Mouse (Mus musculus) lung, postnatal 4 days (tissue): Measurements from ENCODE around the gene Gipc3.

Experiments used
- DNase-seq, 2 experiments: peaks; one replicate each; pipeline ENCODE4 v3.0.0; 2021

The Gipc3 gene

GRCm38 (mm10) chr10:81366477-81367206 is 23.6 kb upstream of the Gipc3 start:
- no peak for DNase-seq

GRCm38 (mm10) chr10:81365672-81366476 is 22.8 kb upstream of the Gipc3 start, which contains the start of gene 4930404N11Rik:
Gene 4930404N11Rik (minus strand): TSS chr10:81365816.
- DNase-seq: peak in 1 of 2 experiments; percentile 48

- no peak for DNase-seq
Measured at GRCm38 (mm10) chr10:81365073-81365472, 22.0 kb upstream of the Gipc3 start.

- DNase-seq: peak in 1 of 2 experiments; percentile 60
Measured at GRCm38 (mm10) chr10:81364666-81365065, 21.6 kb upstream of the Gipc3 start.

GRCm38 (mm10) chr10:81363436-81364346 is 20.6 kb upstream of the Gipc3 start:
- no peak for DNase-seq

GRCm38 (mm10) chr10:81362336-81362949 is 19.4 kb upstream of the Gipc3 start:
- DNase-seq: no peak

- no peak for DNase-seq
Measured at GRCm38 (mm10) chr10:81360721-81361120, 17.7 kb upstream of the Gipc3 start.

- peak in 1 of 2 experiments; percentile 46 for DNase-seq
Measured at GRCm38 (mm10) chr10:81358841-81359240, 15.8 kb upstream of the Gipc3 start.

GRCm38 (mm10) chr10:81358209-81358608 is 15.1 kb upstream of the Gipc3 start:
- no peak for DNase-seq

- DNase-seq: peak; percentile 94 to 95
Measured at GRCm38 (mm10) chr10:81356991-81357844, 14.2 kb upstream of the Gipc3 start, which contains the start of gene Mfsd12. Gene Mfsd12 (plus strand): TSS chr10:81357491.

GRCm38 (mm10) chr10:81356352-81356990 is 13.4 kb upstream of the Gipc3 start:
- peak in 1 of 2 experiments; percentile 42 for DNase-seq

- no peak for DNase-seq
Measured at GRCm38 (mm10) chr10:81355533-81355932, 12.5 kb upstream of the Gipc3 start.

GRCm38 (mm10) chr10:81354738-81355477 is 11.8 kb upstream of the Gipc3 start:
- DNase-seq: no peak

GRCm38 (mm10) chr10:81351678-81352291 is 8.7 kb upstream of the Gipc3 start:
- DNase-seq: no peak

GRCm38 (mm10) chr10:81350351-81351063 is 7.4 kb upstream of the Gipc3 start, which contains the start of gene Hmg20b:
Gene Hmg20b (minus strand): TSS chr10:81350480.
- DNase-seq: peak; percentile 99 to 100

GRCm38 (mm10) chr10:81349961-81350350 is 6.9 kb upstream of the Gipc3 start:
- no peak for DNase-seq

GRCm38 (mm10) chr10:81349146-81349545 is 6.1 kb upstream of the Gipc3 start:
- DNase-seq: peak in 1 of 2 experiments; percentile 68

GRCm38 (mm10) chr10:81346453-81347067 is 3.5 kb upstream of the Gipc3 start:
- peak; percentile 82 to 85 for DNase-seq
